Mouse (Mus musculus) forebrain, embryonic 16.5 days (tissue): ENCODE measurements around the gene Lnpep. TPM values are rescaled to one million over a fixed set of nuclear protein-coding genes. Genes with fewer than 3 reads are reported as not detected.
"Not testable (repeated sequence)": the region's sequence is repeated elsewhere in the genome, so short reads cannot be mapped to it uniquely, and the experiment has no call there.

ENCODE experiments used
- ATAC-seq: fragments of 200-750 bp; cut with Nextera tagmentation; 2 replicates; pipeline ENCODE4 v1.8.0; 2017; ENCODE audit warnings: mild to moderate bottlenecking, moderate library complexity
- H3K27ac ChIP-seq: fragments of 300-500 bp; sonication (generic); 2 replicates; pipeline ENCODE4 v1.5.1; 2014; ENCODE audit warnings: low read length, control low read depth
- H3K27me3 ChIP-seq: fragments of 300-500 bp; sonication (generic); replicated peaks from 2 replicates; pipeline ENCODE4 v1.6.1; 2014; ENCODE audit warnings: low read length; ENCODE audit not compliant: control insufficient read depth, insufficient read depth
- H3K36me3 ChIP-seq: fragments of 300-500 bp; sonication (generic); 2 replicates; pipeline ENCODE4 v1.6.1; 2014; ENCODE audit not compliant: control insufficient read depth, insufficient read depth
- H3K4me1 ChIP-seq: fragments of 300-500 bp; sonication (generic); replicated peaks from 2 replicates; pipeline ENCODE4 v1.6.1; 2014; ENCODE audit warnings: low read length; ENCODE audit not compliant: control insufficient read depth, insufficient read depth
- H3K4me2 ChIP-seq: fragments of 300-500 bp; sonication (generic); 2 replicates; pipeline ENCODE4 v1.6.1; 2014; ENCODE audit warnings: mild to moderate bottlenecking, low read length, control low read depth
- H3K4me3 ChIP-seq: fragments of 300-500 bp; sonication (generic); replicated peaks from 2 replicates; pipeline ENCODE4 v1.5.1; 2014; ENCODE audit warnings: mild to moderate bottlenecking, low read length, control low read depth
- H3K9ac ChIP-seq: fragments of 300-500 bp; sonication (generic); replicated peaks from 2 replicates; pipeline ENCODE4 v1.6.1; 2014; ENCODE audit warnings: low read depth, low read length, control low read depth
- H3K9me3 ChIP-seq: fragments of 300-500 bp; sonication (generic); 2 replicates; pipeline ENCODE4 v1.6.1; 2016; ENCODE audit warnings: low read length; ENCODE audit not compliant: control insufficient read depth
- WGBS: fragments of 180-500 bp; shearing (Covaris S2); extraction: QIAGEN DNeasy Blood & Tissue Kit; methylation state at CpG from one replicate; pipeline ENCODE4 v1.1.7; 2014; 5-methylcytosine and 5-hydroxymethylcytosine counted together
- polyA plus RNA-seq: library from polyadenylated mRNA; unstranded; fragments of >200 nt; fragmentation: Nextera tagmentation; extraction: Ambion mirVana; gene quantifications from 2 replicates; pipeline ENCODE4 v1.2.1, GENCODE M21; 2015

Gene Lnpep
- polyA plus RNA-seq, 1 experiment from 2014 or later, result 10.3 TPM

- H3K4me2 ChIP-seq, H3K9me3 ChIP-seq, H3K27ac ChIP-seq, H3K36me3 ChIP-seq, H3K4me1 ChIP-seq, H3K4me3 ChIP-seq, H3K9ac ChIP-seq, ATAC-seq, H3K27me3 ChIP-seq: not testable (repeated sequence)
- 80% methylated on average over 7 of the region's 7 CpGs for WGBS
Observed at GRCm38 (mm10) chr17:17628237-17628879, 3.5 kb upstream of the Lnpep start.

- WGBS, result 88% methylated on average over 2 of the region's 2 CpGs
- Histone ChIP-seq H3K4me1 (peaks cover 12% of the 10 kb centered on the region), H3K9me3 (no peaks in the 10 kb centered on the region), H3K9ac (no peak overlapping the region), H3K27me3 (no peaks in the 10 kb centered on the region), H3K4me2 (no peak overlapping the region), H3K36me3 (no peaks in the 10 kb centered on the region), H3K27ac (no peak overlapping the region), H3K4me3 (no peak overlapping the region)
- no peak for ATAC-seq
Observed at GRCm38 (mm10) chr17:17627558-17627957, 2.7 kb upstream of the Lnpep start.

- H3K36me3 ChIP-seq, result no peaks in the 10 kb centered on the region
- peak overlapping the region; percentile 86 for H3K4me3 ChIP-seq
- H3K4me2 ChIP-seq, result peak overlapping the region; percentile 75
- H3K9me3 ChIP-seq, result no peaks in the 10 kb centered on the region
- WGBS, result 21% methylated on average over 7 of the region's 7 CpGs
- H3K4me1 ChIP-seq, result peaks cover 17% of the 10 kb centered on the region
- H3K27me3 ChIP-seq, result no peaks in the 10 kb centered on the region
- peak overlapping the region; percentile 94 for H3K9ac ChIP-seq
- H3K27ac ChIP-seq, result peak overlapping the region; percentile 100
- ATAC-seq, result no peak
Observed at GRCm38 (mm10) chr17:17625887-17626679, 1.2 kb upstream of the Lnpep start.

GRCm38 (mm10) chr17:17624421-17624956 is 361 bp downstream of the Lnpep start:
- H3K9ac ChIP-seq, result peak overlapping the region; percentile 94
- H3K36me3 ChIP-seq, result no peaks in the 10 kb centered on the region
- peak overlapping the region; percentile 100 for H3K27ac ChIP-seq
- under 1% methylated on average over 51 of the region's 51 CpGs for WGBS
- peak overlapping the region; percentile 75 for H3K4me2 ChIP-seq
- ATAC-seq, result peak; percentile 96
- peak overlapping the region; percentile 86 for H3K4me3 ChIP-seq
- H3K27me3 ChIP-seq, result no peaks in the 10 kb centered on the region
- H3K9me3 ChIP-seq, result no peaks in the 10 kb centered on the region
- H3K4me1 ChIP-seq, result peaks cover 17% of the 10 kb centered on the region

GRCm38 (mm10) chr17:17623890-17624420 is 895 bp downstream of the Lnpep start:
- H3K9ac ChIP-seq, result peak overlapping the region; percentile 94
- H3K9me3 ChIP-seq, result no peaks in the 10 kb centered on the region
- H3K4me3 ChIP-seq, result peak overlapping the region; percentile 86
- peak overlapping the region; percentile 75 for H3K4me2 ChIP-seq
- under 1% methylated on average over 42 of the region's 42 CpGs for WGBS
- ATAC-seq, result no peak; the same call in 1 of the 2 replicates
- H3K4me1 ChIP-seq, result peaks cover 17% of the 10 kb centered on the region
- no peaks in the 10 kb centered on the region for H3K36me3 ChIP-seq
- H3K27me3 ChIP-seq, result no peaks in the 10 kb centered on the region
- H3K27ac ChIP-seq, result peak overlapping the region; percentile 100

GRCm38 (mm10) chr17:17623221-17623889 is 1.5 kb downstream of the Lnpep start:
- peak overlapping the region; percentile 94 for H3K9ac ChIP-seq
- H3K4me2 ChIP-seq, result peak overlapping the region; percentile 75
- no peaks in the 10 kb centered on the region for H3K36me3 ChIP-seq
- WGBS, result 1% methylated on average over 7 of the region's 7 CpGs
- H3K9me3 ChIP-seq, result no peaks in the 10 kb centered on the region
- peak overlapping the region; percentile 86 for H3K4me3 ChIP-seq
- ATAC-seq, result no peak
- peak overlapping the region; percentile 100 for H3K27ac ChIP-seq
- peaks cover 17% of the 10 kb centered on the region for H3K4me1 ChIP-seq
- no peaks in the 10 kb centered on the region for H3K27me3 ChIP-seq

GRCm38 (mm10) chr17:17622576-17622975 is 2.3 kb downstream of the Lnpep start:
- Histone ChIP-seq H3K4me1 (peaks cover 17% of the 10 kb centered on the region), H3K36me3 (no peaks in the 10 kb centered on the region), H3K4me2 (no peak overlapping the region), H3K4me3 (no peak overlapping the region), H3K9me3 (no peaks in the 10 kb centered on the region), H3K27me3 (no peaks in the 10 kb centered on the region), H3K9ac (no peak overlapping the region), H3K27ac (no peak overlapping the region)
- WGBS, result 98% methylated on average over 1 of the region's 1 CpGs
- ATAC-seq, result no peak

GRCm38 (mm10) chr17:17621586-17621985 is 3.3 kb downstream of the Lnpep start:
- WGBS, result 84% methylated on average over 3 of the region's 3 CpGs
- H3K4me1 ChIP-seq, result peaks cover 19% of the 10 kb centered on the region
- no peaks in the 10 kb centered on the region for H3K27me3 ChIP-seq
- no peak overlapping the region for H3K27ac ChIP-seq
- H3K36me3 ChIP-seq, result no peaks in the 10 kb centered on the region
- no peaks in the 10 kb centered on the region for H3K9me3 ChIP-seq
- H3K9ac ChIP-seq, result no peak overlapping the region
- no peak for ATAC-seq
- H3K4me3 ChIP-seq, result no peak overlapping the region
- H3K4me2 ChIP-seq, result no peak overlapping the region

GRCm38 (mm10) chr17:17618463-17618862 is 6.4 kb downstream of the Lnpep start:
- Histone ChIP-seq H3K4me3 (no peak overlapping the region), H3K27me3 (no peaks in the 10 kb centered on the region), H3K4me1 (peaks cover 11% of the 10 kb centered on the region), H3K36me3 (no peaks in the 10 kb centered on the region), H3K4me2 (no peak overlapping the region), H3K27ac (no peak overlapping the region), H3K9ac (no peak overlapping the region), H3K9me3 (no peaks in the 10 kb centered on the region)
- ATAC-seq, result no peak
- 62% methylated on average over 1 of the region's 1 CpGs for WGBS
